Comparison of ENCODE assay signal across 24 mouse cellular contexts in genomic region chr12:96134136-96134535, GRCm38 (mm10).
DNase-seq lines count a peak whose midpoint lies in the region; ATAC-seq and TF ChIP-seq lines count a peak whose summit lies in the region.
"Had no signal": no experiment of that assay in that cellular context is flagged by ENCODE, and none has a peak within 500 bp of the region (broad histone marks: within the 10 kb centered on the region; RNA-seq: fewer than 3 reads in every experiment).

No protein-coding gene starts in this region.

- H3K9ac ChIP-seq in kidney, embryonic 14.5 days (ENCODE audit: low read depth, low read length) = no peak overlapping the region
- no peak overlapping the region for H3K9ac ChIP-seq in hindbrain, embryonic 13.5 days
- H3K9ac ChIP-seq: forebrain, postnatal 0 days; heart, embryonic 12.5 days; heart, embryonic 15.5 days; hindbrain, embryonic 15.5 days; intestine, embryonic 15.5 days had no signal

- 20% methylated on average over 5 of the region's 5 CpGs for WGBS in kidney, embryonic 14.5 days
- 70% methylated on average over 5 of the region's 5 CpGs for WGBS in hindbrain, embryonic 13.5 days

- no peaks in the 10 kb centered on the region for H3K27me3 ChIP-seq in kidney, embryonic 14.5 days (ENCODE audit: control insufficient read depth, insufficient read depth, low read length)
- no peaks in the 10 kb centered on the region for H3K27me3 ChIP-seq in hindbrain, embryonic 13.5 days
- H3K27me3 ChIP-seq: heart, embryonic 12.5 days; heart, embryonic 15.5 days; hindbrain, embryonic 15.5 days; intestine, embryonic 15.5 days had no signal

- 0 out of 2 replicates have a peak, but pooled peaks have one; percentile 20 for ATAC-seq in kidney, embryonic 14.5 days (ENCODE audit: low FRiP score, low TSS enrichment)
- peak; percentile 39; the same call in 1 of the 2 replicates for ATAC-seq in megakaryocyte progenitor cell, adult 5-6 weeks (replicated peaks; ENCODE audit: poor library complexity)
- ATAC-seq in hindbrain, embryonic 13.5 days (ENCODE audit: low FRiP score) = no peak
- ATAC-seq: CD4-positive, CD25-positive, alpha-beta regulatory T cell, adult 4 months; forebrain, embryonic 14.5 days; forebrain, postnatal 0 days; intestine, embryonic 15.5 days had no signal

- no peaks in the 10 kb centered on the region for H3K9me3 ChIP-seq in kidney, embryonic 14.5 days (ENCODE audit: control insufficient read depth, low read length)
- H3K9me3 ChIP-seq in hindbrain, embryonic 13.5 days = no peaks in the 10 kb centered on the region
- H3K9me3 ChIP-seq: heart, embryonic 12.5 days; heart, embryonic 15.5 days; hindbrain, embryonic 15.5 days; intestine, embryonic 15.5 days had no signal

- H3K4me3 ChIP-seq in kidney, embryonic 14.5 days (ENCODE audit: low read length) = no peak overlapping the region
- H3K4me3 ChIP-seq in embryonic fibroblast, embryonic 13.5 days (ENCODE audit: insufficient read depth, low read length) = no peak overlapping the region
- H3K4me3 ChIP-seq in hindbrain, embryonic 13.5 days = no peak overlapping the region
- H3K4me3 ChIP-seq: heart, embryonic 12.5 days; heart, embryonic 15.5 days; hindbrain, embryonic 15.5 days; intestine, embryonic 15.5 days had no signal

- H3K4me2 ChIP-seq in kidney, embryonic 14.5 days (replicated peaks; ENCODE audit: low read depth, low read length) = no peak overlapping the region
- H3K4me2 ChIP-seq in hindbrain, embryonic 13.5 days = no peak overlapping the region
- H3K4me2 ChIP-seq: heart, embryonic 12.5 days; heart, embryonic 15.5 days; hindbrain, embryonic 15.5 days; intestine, embryonic 15.5 days had no signal

- no peak for DNase-seq in kidney, adult 11 months
- DNase-seq in hindlimb bud, embryonic 11.5 days (ENCODE audit: extremely low spot score, low read depth, low spot score) = peak; percentile 20
- DNase-seq in right cerebral cortex, adult 2 months (ENCODE audit: low spot score in 2 of 2) = no peak
- no peak for DNase-seq in cerebellum, postnatal 36 days
- DNase-seq: adrenal gland, postnatal 10 days; adrenal gland, postnatal 36 days; cerebellum, adult 18-20 months; cerebellum, adult 9-10 months; cerebellum, postnatal 14 days; forebrain, postnatal 0 days; gastrocnemius, postnatal 25 days; heart, adult 18-20 months; heart, postnatal 10 days; heart, postnatal 36 days had no signal

- TF ChIP-seq POLR2A in embryonic fibroblast, embryonic 13.5 days (IDR thresholded peaks at IDR 0.05; ENCODE audit: low read depth, low read length) = no peak

- H3K36me3 ChIP-seq in kidney, embryonic 14.5 days (ENCODE audit: control insufficient read depth, insufficient read depth, low read length) = no peaks in the 10 kb centered on the region
- no peaks in the 10 kb centered on the region for H3K36me3 ChIP-seq in hindbrain, embryonic 13.5 days
- H3K36me3 ChIP-seq: heart, embryonic 12.5 days; heart, embryonic 15.5 days; hindbrain, embryonic 15.5 days; intestine, embryonic 15.5 days had no signal

- H3K27ac ChIP-seq in kidney, embryonic 14.5 days (ENCODE audit: low read depth, low read length) = no peak overlapping the region
- peak overlapping the region; percentile 56 for H3K27ac ChIP-seq in embryonic fibroblast, embryonic 13.5 days (ENCODE audit: insufficient read depth, low read length)
- H3K27ac ChIP-seq in hindbrain, embryonic 13.5 days = no peak overlapping the region
- H3K27ac ChIP-seq: heart, embryonic 15.5 days; hindbrain, embryonic 15.5 days; intestine, embryonic 15.5 days had no signal

- H3K4me1 ChIP-seq in kidney, embryonic 14.5 days (ENCODE audit: control insufficient read depth, insufficient read depth, low read length) = no peaks in the 10 kb centered on the region
- H3K4me1 ChIP-seq in embryonic fibroblast, embryonic 13.5 days (ENCODE audit: control insufficient read depth, insufficient read depth, low read length) = no peaks in the 10 kb centered on the region
- H3K4me1 ChIP-seq in hindbrain, embryonic 13.5 days (replicated peaks) = peaks cover 6% of the 10 kb centered on the region
- H3K4me1 ChIP-seq: heart, embryonic 12.5 days; heart, embryonic 15.5 days; hindbrain, embryonic 15.5 days; intestine, embryonic 15.5 days had no signal

- TF ChIP-seq CTCF in embryonic fibroblast, embryonic 13.5 days (IDR thresholded peaks at IDR 0.05; ENCODE audit: borderline replicate concordance, insufficient read depth, low read length) = no peak
